Mouse (Mus musculus) forebrain, embryonic 15.5 days (tissue): ENCODE results near the gene Vps13c. TPM values are rescaled to one million over a fixed set of nuclear protein-coding genes. Genes with fewer than 3 reads are reported as not detected.

Experiments
- ATAC-seq: fragments of 200-750 bp; cut with Nextera tagmentation; replicated peaks from 2 replicates; pipeline ENCODE4 v1.8.0; 2017; ENCODE audit warnings: mild to moderate bottlenecking, moderate TSS enrichment, moderate library complexity
- H3K27ac ChIP-seq: fragments of 300-500 bp; sonication (generic); replicated peaks from 2 replicates; pipeline ENCODE4 v1.5.1; 2015; ENCODE audit warnings: mild to moderate bottlenecking, inconsistent platforms
- H3K27me3 ChIP-seq: fragments of 300-500 bp; sonication (generic); 2 replicates; pipeline ENCODE4 v1.6.1; 2015; ENCODE audit warnings: inconsistent platforms
- H3K36me3 ChIP-seq: fragments of 300-500 bp; sonication (generic); 2 replicates; pipeline ENCODE4 v1.6.1; 2015; ENCODE audit warnings: mild to moderate bottlenecking, inconsistent platforms
- H3K4me1 ChIP-seq: fragments of 300-500 bp; sonication (generic); 2 replicates; pipeline ENCODE4 v1.6.1; 2015; ENCODE audit warnings: inconsistent platforms
- H3K4me2 ChIP-seq: fragments of 300-500 bp; sonication (generic); replicated peaks from 2 replicates; pipeline ENCODE4 v1.6.1; 2015; ENCODE audit warnings: mild to moderate bottlenecking, inconsistent platforms
- H3K4me3 ChIP-seq: fragments of 300-500 bp; sonication (generic); 2 replicates; pipeline ENCODE4 v1.5.1; 2015; ENCODE audit warnings: mild to moderate bottlenecking, inconsistent platforms
- H3K9ac ChIP-seq: fragments of 300-500 bp; sonication (generic); replicated peaks from 2 replicates; pipeline ENCODE4 v1.6.1; 2015; ENCODE audit warnings: mild to moderate bottlenecking, inconsistent platforms
- H3K9me3 ChIP-seq: fragments of 300-500 bp; sonication (generic); 2 replicates; pipeline ENCODE4 v1.6.1; 2016; ENCODE audit warnings: inconsistent platforms
- WGBS: fragments of 180-500 bp; shearing (Covaris S2); methylation state at CpG from one replicate; pipeline ENCODE4 v1.1.7; 2015; ENCODE audit warnings: mixed read lengths; 5-methylcytosine and 5-hydroxymethylcytosine counted together
- polyA plus RNA-seq: library from polyadenylated mRNA; unstranded; fragments of >200 nt; fragmentation: Nextera tagmentation; extraction: Ambion mirVana; gene quantifications from 2 replicates; pipeline ENCODE4 v1.2.1, GENCODE M21; 2015

The Vps13c gene
- polyA plus RNA-seq, 1 experiment from 2014 or later = 7.8 TPM

DNA sequence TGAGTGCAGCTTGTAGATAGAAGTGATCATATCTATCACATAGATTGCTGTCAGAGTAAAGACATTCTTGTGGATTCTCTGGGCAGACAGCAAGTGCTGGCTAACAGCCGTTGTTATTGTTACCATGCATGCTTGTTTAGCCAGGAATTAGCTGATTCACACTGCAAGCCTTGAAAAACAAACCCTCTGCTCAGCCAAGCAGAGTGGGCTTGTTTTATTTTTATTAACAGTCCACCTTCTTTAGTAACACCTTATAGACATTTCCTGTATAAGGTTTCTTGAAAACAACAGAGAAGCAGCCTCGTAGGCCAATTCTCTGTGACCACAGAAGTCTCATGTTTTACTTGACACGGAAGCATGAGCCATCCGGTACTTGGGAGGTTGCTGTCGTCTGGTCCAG lies 5.7 kb upstream of the Vps13c start:
- no peak overlapping the region for H3K4me3 ChIP-seq
- no peaks in the 10 kb centered on the region for H3K9me3 ChIP-seq
- H3K36me3 ChIP-seq = no peaks in the 10 kb centered on the region
- no peak overlapping the region for H3K4me2 ChIP-seq
- ATAC-seq = no peak
- peaks cover 42% of the 10 kb centered on the region for H3K27me3 ChIP-seq
- H3K4me1 ChIP-seq = peaks cover 23% of the 10 kb centered on the region
- no peak overlapping the region for H3K9ac ChIP-seq
- H3K27ac ChIP-seq = no peak overlapping the region
- WGBS = 92% methylated on average over 5 of the region's 5 CpGs

DNA sequence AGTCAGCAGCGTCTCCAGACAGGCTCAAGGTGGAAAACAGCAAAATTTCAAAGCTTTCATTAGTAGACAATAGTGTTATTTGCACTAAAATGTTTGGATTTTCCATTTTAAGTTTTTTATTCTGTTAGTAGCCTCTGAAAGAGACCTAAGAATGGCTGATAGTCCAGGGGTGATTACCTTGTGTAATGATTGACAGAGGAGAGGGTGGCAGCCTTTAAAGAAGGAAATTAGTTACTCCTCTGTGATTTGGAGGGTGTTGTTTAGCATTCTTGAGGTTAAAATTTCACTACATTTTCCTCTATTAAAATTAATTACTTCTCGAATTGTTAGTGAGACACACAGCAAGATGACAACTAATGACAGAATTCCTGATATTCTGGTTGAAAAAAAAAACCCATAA lies 2.9 kb upstream of the Vps13c start:
- Histone ChIP-seq H3K4me2 (no peak overlapping the region), H3K27ac (no peak overlapping the region), H3K27me3 (peaks cover 15% of the 10 kb centered on the region; the same call in 1 of the 2 replicates), H3K36me3 (no peaks in the 10 kb centered on the region), H3K4me3 (no peak overlapping the region), H3K9me3 (no peaks in the 10 kb centered on the region), H3K4me1 (peaks cover 13% of the 10 kb centered on the region), H3K9ac (no peak overlapping the region)
- no peak for ATAC-seq
- 77% methylated on average over 2 of the region's 2 CpGs for WGBS

DNA sequence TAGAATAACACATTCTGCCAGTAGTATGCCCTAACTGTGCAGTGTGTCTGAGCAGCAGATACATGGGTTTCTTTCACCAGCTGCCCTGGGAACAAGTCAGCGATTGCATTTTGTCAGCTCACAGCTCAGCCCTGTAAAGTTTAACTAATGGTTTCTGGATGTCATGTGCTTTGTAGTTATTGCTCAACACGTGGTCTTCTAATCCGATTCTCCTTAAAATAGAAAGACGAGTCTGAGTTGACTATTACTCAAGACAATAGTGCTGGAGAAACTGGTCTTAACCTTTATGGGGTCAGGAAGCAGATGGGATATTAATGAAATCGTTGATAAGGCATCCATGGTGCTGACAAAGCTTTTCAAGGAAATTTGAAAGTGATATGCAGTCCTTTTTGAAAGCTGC lies 2.6 kb downstream of the Vps13c start:
- Histone ChIP-seq H3K27me3 (no peaks in the 10 kb centered on the region), H3K4me2 (no peak overlapping the region), H3K9me3 (no peaks in the 10 kb centered on the region), H3K4me1 (peaks cover 12% of the 10 kb centered on the region), H3K36me3 (no peaks in the 10 kb centered on the region), H3K9ac (no peak overlapping the region), H3K27ac (no peak overlapping the region), H3K4me3 (no peak overlapping the region)
- ATAC-seq = no peak
- 75% methylated on average over 5 of the region's 5 CpGs for WGBS

DNA sequence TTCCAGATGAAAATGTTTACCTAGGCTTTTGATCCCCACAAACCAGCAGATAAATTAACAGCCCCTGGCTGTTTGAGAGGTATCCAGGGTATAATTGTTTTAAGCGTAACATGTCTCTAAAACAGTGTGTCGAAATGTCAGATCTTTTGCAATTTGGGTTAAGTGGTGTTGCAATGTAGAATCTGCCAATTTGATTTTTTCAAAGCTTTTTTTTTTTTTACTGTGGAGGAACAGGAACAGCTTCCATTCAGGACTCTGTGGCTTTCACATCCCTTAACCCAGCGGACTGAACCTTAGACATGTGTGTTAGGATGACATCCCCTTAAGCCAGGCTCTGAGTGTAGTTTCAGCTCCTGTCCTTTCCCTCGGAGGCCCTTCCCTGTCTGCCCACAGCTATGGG lies 4.8 kb downstream of the Vps13c start:
- Histone ChIP-seq H3K4me1 (peaks cover 12% of the 10 kb centered on the region), H3K27ac (no peak overlapping the region), H3K9ac (no peak overlapping the region), H3K27me3 (no peaks in the 10 kb centered on the region), H3K36me3 (no peaks in the 10 kb centered on the region), H3K4me2 (no peak overlapping the region), H3K9me3 (no peaks in the 10 kb centered on the region), H3K4me3 (no peak overlapping the region)
- WGBS = 91% methylated on average over 4 of the region's 4 CpGs
- ATAC-seq = no peak

DNA sequence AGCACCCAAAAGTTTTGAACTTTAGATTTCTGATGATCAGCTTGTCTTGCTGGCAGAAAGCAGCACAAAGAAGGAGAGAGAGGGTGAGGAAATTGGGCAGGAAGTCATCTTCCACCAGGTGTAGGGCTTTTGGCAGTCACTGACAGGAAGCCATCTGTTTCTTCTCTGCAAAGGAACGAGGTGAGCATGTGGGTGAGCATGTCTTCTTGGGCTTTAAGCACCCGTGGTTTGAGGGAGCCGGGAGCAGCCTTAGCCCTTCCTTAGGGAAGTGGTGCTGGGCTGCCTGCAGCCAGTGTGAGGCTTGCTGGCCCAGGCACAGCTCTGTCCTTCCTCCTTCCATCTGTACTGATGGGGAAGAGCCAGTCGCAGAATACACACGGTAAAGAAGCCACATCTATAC lies 5.5 kb downstream of the Vps13c start:
- H3K27ac ChIP-seq = no peak overlapping the region
- ATAC-seq = no peak

DNA sequence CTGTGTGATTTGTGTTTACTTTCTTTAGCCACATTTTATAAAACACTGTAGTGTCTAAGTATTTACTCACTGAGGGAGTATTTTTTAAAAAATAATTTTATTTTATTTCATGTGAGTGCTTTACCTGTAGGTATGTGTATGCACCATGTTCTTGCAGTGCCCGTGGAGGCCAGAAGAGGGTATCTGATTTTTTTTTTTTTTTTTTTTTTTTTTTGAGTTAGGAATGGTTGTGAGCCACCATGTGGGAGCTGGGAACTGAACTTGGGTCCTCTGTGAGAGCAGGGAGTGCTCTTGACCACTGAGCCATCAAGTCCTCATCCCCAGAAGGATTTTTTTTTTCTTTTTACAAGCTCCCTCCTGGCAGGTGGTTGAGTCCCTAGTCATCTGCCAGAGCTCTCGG lies 5.9 kb downstream of the Vps13c start:
- Histone ChIP-seq H3K4me1 (peaks cover 6% of the 10 kb centered on the region), H3K36me3 (no peaks in the 10 kb centered on the region), H3K4me2 (no peak overlapping the region), H3K27ac (no peak overlapping the region), H3K4me3 (no peak overlapping the region), H3K9me3 (no peaks in the 10 kb centered on the region), H3K9ac (no peak overlapping the region), H3K27me3 (no peaks in the 10 kb centered on the region)
- no peak for ATAC-seq
- WGBS = 98% methylated on average over 2 of the region's 2 CpGs

More for the DNA sequence above, 5.5 kb downstream of the Vps13c start:
- Histone ChIP-seq H3K4me1 (peaks cover 11% of the 10 kb centered on the region), H3K36me3 (no peaks in the 10 kb centered on the region), H3K4me3 (no peak overlapping the region), H3K9me3 (no peaks in the 10 kb centered on the region), H3K9ac (no peak overlapping the region), H3K4me2 (no peak overlapping the region), H3K27me3 (no peaks in the 10 kb centered on the region)
- 82% methylated on average over 5 of the region's 5 CpGs for WGBS

DNA sequence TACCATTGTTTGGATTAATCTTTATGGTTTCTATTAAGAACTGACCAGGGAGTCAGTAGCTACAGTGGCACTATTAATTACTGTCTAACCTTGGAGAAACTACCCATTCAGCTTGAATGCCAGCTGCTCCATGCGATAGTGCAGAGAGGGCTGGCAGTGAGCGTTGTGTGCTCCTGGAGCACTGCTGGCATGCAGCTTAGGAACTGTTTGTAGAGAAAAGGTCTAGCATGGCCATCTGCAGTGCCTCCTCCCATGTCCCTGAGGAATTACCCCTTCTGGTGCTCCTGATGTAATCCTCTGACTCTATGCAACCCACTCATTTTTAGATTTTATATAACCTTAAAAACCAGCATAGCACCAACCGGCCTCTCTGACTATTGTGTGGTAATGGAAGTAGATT lies 7.4 kb downstream of the Vps13c start:
- no peaks in the 10 kb centered on the region for H3K9me3 ChIP-seq
- H3K9ac ChIP-seq = no peak overlapping the region
- H3K36me3 ChIP-seq = no peaks in the 10 kb centered on the region
- H3K27me3 ChIP-seq = no peaks in the 10 kb centered on the region
- no peak overlapping the region for H3K4me3 ChIP-seq
- H3K27ac ChIP-seq = no peak overlapping the region
- 78% methylated on average over 3 of the region's 3 CpGs for WGBS
- no peak overlapping the region for H3K4me2 ChIP-seq
- no peaks in the 10 kb centered on the region for H3K4me1 ChIP-seq
- no peak for ATAC-seq

DNA sequence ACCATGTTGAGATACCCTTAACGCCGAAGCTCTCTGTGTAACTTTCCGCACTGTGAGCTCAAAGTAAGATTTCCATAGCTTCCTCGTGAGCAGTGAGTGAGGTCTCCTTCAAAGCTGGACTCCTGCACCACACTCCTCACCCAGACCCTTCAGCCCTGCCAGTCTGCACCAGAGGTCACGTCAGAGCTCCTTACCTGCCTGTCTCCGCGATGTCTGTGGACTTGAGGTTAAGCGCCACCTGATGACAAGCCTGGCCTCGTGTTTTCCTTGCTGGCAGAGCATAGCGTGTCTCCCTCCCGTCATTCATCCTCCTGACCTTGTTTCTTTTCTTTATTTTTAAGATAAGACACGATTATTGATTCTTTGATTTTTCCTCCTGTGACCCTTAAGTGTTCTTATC lies 9.2 kb downstream of the Vps13c start:
- Histone ChIP-seq H3K27me3 (no peaks in the 10 kb centered on the region), H3K36me3 (no peaks in the 10 kb centered on the region), H3K4me1 (no peaks in the 10 kb centered on the region), H3K9me3 (no peaks in the 10 kb centered on the region), H3K4me2 (no peak overlapping the region), H3K4me3 (no peak overlapping the region), H3K9ac (no peak overlapping the region), H3K27ac (no peak overlapping the region)
- WGBS = 85% methylated on average over 12 of the region's 12 CpGs
- no peak for ATAC-seq

DNA sequence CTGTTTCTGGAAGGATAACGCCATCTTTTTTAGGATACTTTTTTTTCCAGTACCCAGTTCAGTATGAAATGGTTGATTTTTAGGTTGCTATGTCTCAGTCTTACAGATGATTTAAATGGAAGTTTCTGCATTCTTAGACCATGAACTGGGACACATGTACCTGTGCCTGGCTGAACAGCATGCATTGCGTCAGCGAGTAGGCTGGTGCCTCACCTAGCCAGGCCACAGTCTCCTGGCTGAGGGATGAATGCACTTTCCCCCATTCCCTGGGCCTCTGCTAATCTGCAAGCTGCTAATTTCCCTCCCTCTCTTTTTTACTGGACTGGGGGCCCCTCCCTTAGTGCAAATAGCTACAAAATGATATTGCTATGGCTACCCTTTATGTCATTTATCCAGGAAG lies 9.7 kb downstream of the Vps13c start:
- H3K27ac ChIP-seq = no peak overlapping the region
- no peak overlapping the region for H3K4me2 ChIP-seq
- no peak overlapping the region for H3K9ac ChIP-seq
- H3K36me3 ChIP-seq = peaks cover 2% of the 10 kb centered on the region; the same call in 1 of the 2 replicates
- no peak for ATAC-seq
- no peaks in the 10 kb centered on the region for H3K27me3 ChIP-seq
- WGBS = 93% methylated on average over 3 of the region's 3 CpGs
- no peak overlapping the region for H3K4me3 ChIP-seq
- no peaks in the 10 kb centered on the region for H3K9me3 ChIP-seq
- no peaks in the 10 kb centered on the region for H3K4me1 ChIP-seq

DNA sequence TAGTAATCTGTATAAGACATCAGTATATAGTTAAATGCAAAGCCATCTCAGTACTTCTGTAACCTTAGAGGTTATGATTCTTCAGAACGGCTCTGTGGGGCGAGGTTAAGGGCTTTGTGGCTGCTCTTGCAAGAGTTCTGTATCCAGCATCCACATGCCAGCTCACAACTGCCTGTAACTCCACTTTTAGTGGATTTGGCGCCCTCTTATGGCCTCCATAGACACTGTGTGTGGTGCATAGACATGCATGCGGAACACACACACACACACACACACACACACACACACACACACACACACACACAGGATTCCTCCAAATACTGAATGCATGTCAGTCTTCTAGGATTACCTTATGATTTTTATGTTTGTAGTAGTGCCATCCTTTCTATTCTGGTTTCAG lies 11.0 kb downstream of the Vps13c start:
- 92% methylated on average over 4 of the region's 4 CpGs for WGBS
- Histone ChIP-seq H3K27me3 (no peaks in the 10 kb centered on the region), H3K4me1 (no peaks in the 10 kb centered on the region), H3K27ac (no peak overlapping the region), H3K9me3 (no peaks in the 10 kb centered on the region), H3K4me2 (no peak overlapping the region), H3K4me3 (no peak overlapping the region), H3K9ac (no peak overlapping the region), H3K36me3 (peaks cover 4% of the 10 kb centered on the region; the same call in 1 of the 2 replicates)
- ATAC-seq = no peak

DNA sequence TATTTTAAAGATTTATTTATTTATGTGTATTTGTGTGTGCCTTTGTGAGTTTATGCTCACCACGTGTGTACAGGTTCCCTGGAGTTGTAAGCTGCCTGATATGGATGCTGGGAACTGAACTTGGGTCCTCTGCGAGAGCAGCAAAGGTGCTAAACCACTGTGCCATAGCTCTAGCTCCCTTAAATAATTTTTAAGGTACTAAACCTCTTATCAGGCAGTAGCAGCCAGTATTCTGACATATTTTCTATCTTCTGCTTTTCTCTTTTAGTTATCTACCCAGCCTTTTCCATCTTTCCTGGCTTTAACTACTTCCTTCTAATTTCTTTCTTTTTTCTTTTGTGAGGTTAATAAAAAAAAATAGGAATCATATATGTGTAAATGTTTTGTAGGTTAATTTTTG lies 20.1 kb downstream of the Vps13c start:
- Histone ChIP-seq H3K9me3 (no peaks in the 10 kb centered on the region), H3K4me1 (no peaks in the 10 kb centered on the region), H3K4me3 (no peak overlapping the region), H3K27me3 (no peaks in the 10 kb centered on the region), H3K27ac (no peak overlapping the region), H3K36me3 (peaks cover 4% of the 10 kb centered on the region; the same call in 1 of the 2 replicates), H3K9ac (no peak overlapping the region), H3K4me2 (no peak overlapping the region)
- no peak for ATAC-seq
- WGBS = 89% methylated on average over 2 of the region's 2 CpGs

DNA sequence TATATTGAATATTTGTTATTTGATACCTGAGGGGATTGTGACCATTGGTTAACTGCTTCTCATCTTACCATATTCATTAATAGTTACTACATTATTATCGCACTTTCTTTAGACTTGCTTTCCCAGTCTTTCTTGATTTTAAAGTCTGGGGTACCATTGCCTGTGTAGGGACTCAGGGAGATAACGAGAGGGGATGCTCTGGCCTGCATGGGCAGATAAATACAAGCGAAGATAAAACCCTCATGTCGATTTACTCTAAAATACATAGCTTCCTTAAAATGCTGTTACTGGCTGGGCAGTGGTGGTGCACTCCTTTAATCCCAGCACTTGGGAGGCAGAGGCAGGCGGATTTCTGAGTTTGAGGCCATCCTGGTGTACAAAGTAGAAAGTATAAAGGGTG lies 23.1 kb downstream of the Vps13c start:
- H3K4me1 ChIP-seq = no peaks in the 10 kb centered on the region
- no peaks in the 10 kb centered on the region for H3K9me3 ChIP-seq
- H3K27ac ChIP-seq = no peak overlapping the region
- H3K9ac ChIP-seq = no peak overlapping the region
- H3K4me2 ChIP-seq = no peak overlapping the region
- no peak overlapping the region for H3K4me3 ChIP-seq
- no peaks in the 10 kb centered on the region for H3K27me3 ChIP-seq
- no peaks in the 10 kb centered on the region for H3K36me3 ChIP-seq
- WGBS = 86% methylated on average over 5 of the region's 5 CpGs
- no peak for ATAC-seq

DNA sequence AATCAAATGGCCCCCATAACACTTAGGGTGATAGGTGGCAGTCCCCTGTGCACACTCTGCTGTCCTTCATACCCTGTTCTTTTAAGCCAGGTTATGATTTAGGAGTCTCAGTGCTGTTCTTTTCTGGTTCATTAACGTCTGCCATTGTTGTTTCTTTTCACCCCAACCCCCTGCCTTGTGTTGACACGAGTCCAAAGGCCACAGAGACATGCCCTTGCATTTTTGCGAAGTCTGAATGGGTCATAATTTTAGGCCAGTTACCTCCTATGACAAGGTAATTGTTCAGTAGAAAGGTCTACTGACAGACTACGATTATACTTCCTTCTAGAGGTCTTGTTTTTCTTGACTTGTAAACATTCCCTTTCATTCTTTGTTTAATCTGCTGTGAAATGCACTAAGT lies 23.8 kb downstream of the Vps13c start:
- no peak overlapping the region for H3K4me2 ChIP-seq
- H3K27me3 ChIP-seq = no peaks in the 10 kb centered on the region
- no peak overlapping the region for H3K9ac ChIP-seq
- ATAC-seq = no peak
- no peak overlapping the region for H3K4me3 ChIP-seq
- H3K4me1 ChIP-seq = no peaks in the 10 kb centered on the region
- no peaks in the 10 kb centered on the region for H3K36me3 ChIP-seq
- H3K27ac ChIP-seq = no peak overlapping the region
- H3K9me3 ChIP-seq = no peaks in the 10 kb centered on the region
- 38% methylated on average over 4 of the region's 4 CpGs for WGBS
